Mouse (Mus musculus): ENCODE results near the gene Mpzl3.

The Mpzl3 gene

GRCm38 (mm10) chr9:45103211-45103979, 48.4 kb downstream of the Mpzl3 start:
- DNase-seq (ENCODE audit: low spot score), result no peak

GRCm38 (mm10) chr9:45105596-45106374, 50.8 kb downstream of the Mpzl3 start:
- no peak for DNase-seq (ENCODE audit: low spot score)

GRCm38 (mm10) chr9:45115706-45116105, 60.7 kb downstream of the Mpzl3 start:
- no peak for DNase-seq (ENCODE audit: low spot score)

- no peak for DNase-seq (ENCODE audit: low spot score)
Observed at GRCm38 (mm10) chr9:45116819-45117218, 61.8 kb downstream of the Mpzl3 start.

GRCm38 (mm10) chr9:45117741-45118431, 62.9 kb downstream of the Mpzl3 start, which contains the start of gene Scn2b:
Gene Scn2b, plus strand, starts transcription at chr9:45117782.
- DNase-seq (ENCODE audit: low spot score), result no peak

- no peak for DNase-seq (ENCODE audit: low spot score)
Observed at GRCm38 (mm10) chr9:45118552-45118951, 63.6 kb downstream of the Mpzl3 start.

- no peak for DNase-seq (ENCODE audit: low spot score)
Observed at GRCm38 (mm10) chr9:45119316-45119953, 64.4 kb downstream of the Mpzl3 start.

GRCm38 (mm10) chr9:45119954-45120530, 65.1 kb downstream of the Mpzl3 start:
- no peak for DNase-seq (ENCODE audit: low spot score)

- no peak for DNase-seq (ENCODE audit: low spot score)
Observed at GRCm38 (mm10) chr9:45120567-45120966, 65.6 kb downstream of the Mpzl3 start.

GRCm38 (mm10) chr9:45121001-45121400, 66.0 kb downstream of the Mpzl3 start:
- no peak for DNase-seq (ENCODE audit: low spot score)

- DNase-seq (ENCODE audit: low spot score), result peak; percentile 43
Observed at GRCm38 (mm10) chr9:45121769-45122168, 66.8 kb downstream of the Mpzl3 start.

GRCm38 (mm10) chr9:45122209-45122761, 67.3 kb downstream of the Mpzl3 start:
- DNase-seq (ENCODE audit: low spot score), result peak; percentile 49

GRCm38 (mm10) chr9:45125211-45125610, 70.2 kb downstream of the Mpzl3 start:
- DNase-seq (ENCODE audit: low spot score), result no peak

- DNase-seq (ENCODE audit: low spot score), result no peak
Observed at GRCm38 (mm10) chr9:45126941-45127340, 72.0 kb downstream of the Mpzl3 start.

Measured in spleen, adult 12 weeks (tissue).